Mouse (Mus musculus) gastrocnemius, adult 2 months (tissue): ENCODE results near the gene Igfbp7. TPM values are rescaled to one million over a fixed set of nuclear protein-coding genes. Genes with fewer than 3 reads are reported as not detected.

Source experiments
- DNase-seq: peaks from one replicate; pipeline ENCODE4 v3.0.0; 2022
- H3K27ac ChIP-seq: fragments of 200-600 bp; 2 replicates; pipeline ENCODE4 v1.8.1; 2022; ENCODE audit warnings: mild to moderate bottlenecking
- H3K4me3 ChIP-seq: fragments of 200-600 bp; 2 replicates; pipeline ENCODE4 v1.8.1; 2022; ENCODE audit warnings: mild to moderate bottlenecking, moderate library complexity
- CTCF ChIP-seq: fragments of 200-600 bp; IDR thresholded peaks from 2 replicates; pipeline ENCODE4 v1.8.1; 2022; ENCODE audit warnings: antibody characterized with exemption, mild to moderate bottlenecking, moderate library complexity
- intact Hi-C: fragments of 180-260 bp; cut with DNase I; formaldehyde crosslinking; loops from one replicate; pipeline ENCODE4 v1.15.1; 2025
- total RNA-seq, 2 experiments: library from RNA; stranded (reverse); gene quantifications; 2 replicates each; pipeline ENCODE4 v1.2.3; 2021

The Igfbp7 gene
- total RNA-seq, 2 experiments from 2014 or later, result 63.6 to 92.5 TPM

DNA sequence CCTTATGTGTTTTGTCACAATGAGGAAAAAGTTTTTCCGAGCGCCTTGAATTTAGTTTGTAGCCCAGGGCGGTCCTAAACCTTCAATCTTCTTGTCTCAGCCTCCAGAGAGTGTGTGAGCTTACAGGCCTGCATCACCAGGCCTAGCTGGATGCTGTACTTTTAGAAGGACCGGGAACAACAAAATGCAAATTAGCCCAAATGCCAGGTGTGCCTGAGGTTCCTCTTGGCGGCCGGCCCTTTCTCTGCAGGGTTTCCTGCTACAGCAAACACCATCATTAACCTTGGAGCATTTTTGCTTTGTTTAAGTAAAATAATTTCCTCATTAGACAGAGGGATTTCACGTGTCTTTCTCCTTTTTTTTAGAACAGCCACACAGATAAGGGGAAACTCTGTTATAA, 39.6 kb downstream of the Igfbp7 start:
- peak overlapping the region; percentile 73 for H3K27ac ChIP-seq
- H3K4me3 ChIP-seq, result no peak overlapping the region
- no peak for TF ChIP-seq CTCF
- intact Hi-C loops, result no loop called here
- no peak for DNase-seq

DNA sequence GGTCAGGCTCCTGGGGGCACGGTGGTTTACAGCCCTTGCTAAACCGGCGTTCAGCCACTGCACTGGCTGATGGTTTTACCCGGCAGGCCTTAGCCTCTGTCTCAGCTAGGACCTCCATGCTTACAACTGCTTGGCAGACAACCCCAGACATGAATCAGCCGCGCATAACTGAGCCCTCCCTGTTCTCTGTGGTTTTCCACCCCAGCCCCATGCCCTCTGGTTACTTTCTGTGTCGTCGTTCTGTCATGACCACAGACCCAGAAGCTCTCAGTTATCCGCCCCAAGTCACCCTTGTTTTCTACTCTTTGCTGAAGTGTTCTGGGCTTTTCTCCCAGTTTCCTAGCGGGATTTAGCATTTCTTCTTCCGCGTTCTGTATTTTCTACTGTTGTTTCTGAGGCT, 40.2 kb downstream of the Igfbp7 start:
- TF ChIP-seq CTCF, result no peak
- DNase-seq, result peak; percentile 41
- intact Hi-C loops, result no loop called here
- H3K27ac ChIP-seq, result peak overlapping the region; percentile 73
- no peak overlapping the region; the same call in 1 of the 2 replicates for H3K4me3 ChIP-seq

DNA sequence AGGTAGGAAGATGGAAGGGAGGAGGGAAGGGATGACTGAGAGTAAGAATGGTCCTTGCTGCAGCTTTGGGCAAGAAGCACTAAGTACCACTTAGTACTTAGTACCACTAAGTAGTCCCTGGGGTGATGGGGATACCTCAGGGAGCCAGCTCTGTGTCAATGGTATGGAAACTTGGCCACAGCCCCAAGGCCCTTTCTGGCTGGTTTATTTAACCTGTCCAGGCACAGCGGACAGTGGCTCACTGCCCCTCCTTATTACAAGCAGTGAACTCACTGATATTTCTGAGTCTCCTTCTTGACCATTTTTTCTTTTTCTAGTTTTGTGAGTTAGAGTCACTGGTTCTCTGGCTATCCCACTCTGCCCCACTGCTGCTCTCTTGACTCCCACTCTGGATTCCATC, 40.7 kb downstream of the Igfbp7 start:
- no peak for DNase-seq
- TF ChIP-seq CTCF, result no peak
- H3K27ac ChIP-seq, result peak overlapping the region; percentile 73
- intact Hi-C loops, result no loop called here
- no peak overlapping the region for H3K4me3 ChIP-seq

DNA sequence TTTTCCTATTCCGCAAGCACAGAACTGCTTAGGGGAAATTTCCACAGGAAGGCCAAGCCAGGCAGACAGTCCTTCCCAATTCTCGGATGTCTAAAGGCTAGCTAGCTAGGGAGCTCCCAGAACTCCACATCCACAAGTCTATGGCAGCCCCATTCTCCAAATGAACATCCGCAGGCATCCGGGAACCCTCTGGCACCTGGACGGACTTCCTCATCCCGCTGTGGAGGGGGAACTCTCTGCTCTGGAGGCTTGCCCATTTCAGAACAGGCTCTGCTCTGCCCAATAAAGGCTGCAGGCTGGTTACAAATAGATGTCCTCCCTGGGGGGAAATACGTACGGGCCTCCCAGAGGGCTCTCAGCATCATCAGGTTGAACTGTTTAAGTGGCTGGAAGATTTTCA, 41.5 kb downstream of the Igfbp7 start:
- Histone ChIP-seq H3K4me3 (no peak overlapping the region), H3K27ac (peak overlapping the region; percentile 73)
- TF ChIP-seq CTCF, result no peak
- DNase-seq, result no peak
- intact Hi-C loops, result no loop called here

DNA sequence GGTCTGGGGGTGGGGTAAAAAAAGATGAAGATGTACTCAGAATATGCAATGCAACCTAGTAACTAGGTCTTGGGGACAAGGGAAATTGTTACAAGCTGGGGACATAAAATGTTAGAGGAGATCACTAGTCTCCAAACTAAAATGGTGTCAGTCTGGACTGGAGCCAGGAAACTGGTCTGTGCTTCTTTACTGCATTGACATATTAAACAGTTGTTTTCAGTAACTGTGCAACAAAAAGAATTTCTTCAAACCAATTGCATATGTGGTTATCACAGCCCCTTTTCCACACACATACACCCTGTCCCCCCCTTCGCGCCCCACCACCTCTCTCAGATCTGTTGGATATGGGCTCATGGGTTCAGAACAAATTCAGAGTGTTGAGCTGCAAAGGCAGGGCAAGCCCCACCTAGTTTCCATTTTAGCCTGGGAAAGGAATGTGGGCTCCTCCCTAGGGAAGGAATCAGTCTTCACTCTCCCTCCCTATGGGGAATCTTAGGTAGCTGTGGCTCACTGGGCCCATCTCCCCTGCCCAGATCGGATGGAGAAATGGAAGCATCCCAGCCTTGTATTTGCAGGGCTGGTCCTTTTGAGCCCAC, 43.3 kb downstream of the Igfbp7 start:
- no peak for TF ChIP-seq CTCF
- Histone ChIP-seq H3K27ac (peak overlapping the region; percentile 75), H3K4me3 (no peak overlapping the region)
- no peak for DNase-seq
- intact Hi-C loops, result no loop called here

DNA sequence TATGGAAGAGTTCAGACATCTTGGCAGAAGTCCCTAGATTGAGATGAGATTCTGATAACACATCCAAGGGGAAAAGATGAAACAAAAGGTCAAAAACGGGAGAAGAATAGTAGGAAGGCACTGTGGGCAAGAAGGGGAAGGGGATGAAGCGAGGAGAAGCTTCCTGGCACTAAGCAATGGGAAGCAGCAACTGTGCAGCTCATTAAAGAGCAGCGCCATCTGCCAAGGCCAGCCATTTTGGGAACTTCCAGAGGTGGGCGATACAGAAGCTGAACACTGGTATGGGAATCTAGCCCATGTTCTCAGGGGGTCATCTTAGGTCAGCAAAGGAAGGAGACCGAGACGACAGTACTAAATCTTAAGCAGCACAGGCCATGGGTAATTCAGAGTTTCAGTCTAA, 44.2 kb downstream of the Igfbp7 start:
- TF ChIP-seq CTCF, result no peak
- no peak for DNase-seq
- H3K27ac ChIP-seq, result peak overlapping the region; percentile 75
- intact Hi-C loops, result no loop called here
- no peak overlapping the region for H3K4me3 ChIP-seq

DNA sequence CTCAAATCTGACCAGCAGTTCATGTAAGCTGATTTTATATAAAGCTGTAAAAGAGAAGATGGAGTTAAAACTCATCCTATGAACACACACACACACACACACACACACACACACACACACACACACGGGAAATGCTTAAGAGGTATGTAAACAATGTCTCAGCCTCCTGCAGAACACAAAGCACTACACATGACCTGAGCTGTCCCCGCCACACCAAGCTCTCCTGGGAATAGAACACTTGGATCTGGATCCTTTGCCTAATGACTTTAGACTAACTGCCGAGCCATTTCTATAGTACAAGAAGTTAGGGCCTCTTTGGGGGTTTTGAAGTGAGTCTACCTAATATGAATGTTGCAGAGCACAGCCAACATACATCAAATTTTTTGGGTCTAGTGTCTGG, 45.7 kb downstream of the Igfbp7 start:
- DNase-seq, result no peak
- TF ChIP-seq CTCF, result no peak
- Histone ChIP-seq H3K4me3 (no peak overlapping the region), H3K27ac (peak overlapping the region; percentile 75)
- intact Hi-C loops, result no loop called here

DNA sequence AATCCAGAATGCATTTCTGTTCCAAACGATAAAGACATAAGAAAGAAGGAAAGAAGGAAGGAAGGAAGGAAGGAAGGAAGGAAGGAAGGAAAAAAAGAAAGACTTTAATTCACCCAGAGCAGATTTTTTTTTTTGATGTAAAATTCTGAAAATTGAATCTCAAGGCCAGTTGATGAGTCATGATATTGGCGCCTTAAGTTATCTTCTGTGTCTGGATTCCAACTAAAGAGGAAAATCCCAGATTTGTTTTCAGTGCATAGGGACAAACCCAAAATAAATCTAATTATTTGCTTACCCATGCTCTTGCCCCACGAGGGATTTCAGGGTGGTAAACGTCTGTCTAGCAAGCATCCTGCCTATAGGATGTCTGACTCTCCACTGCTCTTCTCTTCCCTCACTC, 46.8 kb downstream of the Igfbp7 start:
- peak overlapping the region; percentile 88 for H3K27ac ChIP-seq
- DNase-seq, result no peak
- intact Hi-C loops, result no loop called here
- TF ChIP-seq CTCF, result no peak
- H3K4me3 ChIP-seq, result no peak overlapping the region

DNA sequence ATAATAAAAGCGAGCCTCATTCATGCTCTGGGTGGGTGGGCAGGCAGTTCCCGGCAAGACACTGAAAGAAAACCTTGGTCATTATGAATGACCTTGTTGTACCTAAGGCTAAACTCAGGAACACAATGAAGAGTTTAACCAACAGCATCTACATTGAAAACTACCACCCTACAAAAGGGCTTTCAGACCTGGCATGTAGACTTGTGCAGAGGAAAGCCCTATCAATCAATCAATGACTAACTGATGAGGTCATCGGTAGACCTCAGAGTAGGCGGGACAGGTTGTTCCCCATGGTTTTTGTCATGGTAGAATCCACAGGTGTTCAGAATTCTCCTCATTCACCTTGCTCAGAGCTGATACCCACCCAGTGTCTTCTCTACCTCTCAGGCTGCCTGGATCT, 47.9 kb downstream of the Igfbp7 start:
- Histone ChIP-seq H3K27ac (peak overlapping the region; percentile 88), H3K4me3 (no peak overlapping the region)
- no peak for TF ChIP-seq CTCF
- DNase-seq, result no peak
- intact Hi-C loops, result no loop called here

DNA sequence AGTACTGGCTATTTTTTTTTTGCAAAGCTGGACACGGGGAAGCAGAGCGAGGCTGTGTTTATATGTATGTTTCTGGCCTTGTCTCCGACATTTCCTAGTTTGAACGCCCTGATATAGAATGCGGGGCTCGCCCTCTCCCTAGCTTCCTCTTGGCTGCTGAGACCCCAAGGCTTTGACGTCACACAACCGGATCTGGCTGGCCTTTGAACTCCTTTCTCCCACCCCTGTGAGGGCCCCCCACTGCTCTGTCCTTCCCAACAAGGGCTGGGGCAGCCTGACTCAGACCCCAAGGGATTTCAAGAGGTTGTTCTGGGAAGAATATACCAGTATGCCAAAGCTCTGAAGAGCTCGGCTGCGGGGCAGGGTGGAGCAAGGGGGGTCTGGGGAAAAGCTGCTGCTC, 49.5 kb downstream of the Igfbp7 start:
- intact Hi-C loops, result no loop called here
- Histone ChIP-seq H3K4me3 (peak overlapping the region; percentile 81), H3K27ac (peak overlapping the region; percentile 88)
- TF ChIP-seq CTCF, result no peak
- DNase-seq, result peak; percentile 63

DNA sequence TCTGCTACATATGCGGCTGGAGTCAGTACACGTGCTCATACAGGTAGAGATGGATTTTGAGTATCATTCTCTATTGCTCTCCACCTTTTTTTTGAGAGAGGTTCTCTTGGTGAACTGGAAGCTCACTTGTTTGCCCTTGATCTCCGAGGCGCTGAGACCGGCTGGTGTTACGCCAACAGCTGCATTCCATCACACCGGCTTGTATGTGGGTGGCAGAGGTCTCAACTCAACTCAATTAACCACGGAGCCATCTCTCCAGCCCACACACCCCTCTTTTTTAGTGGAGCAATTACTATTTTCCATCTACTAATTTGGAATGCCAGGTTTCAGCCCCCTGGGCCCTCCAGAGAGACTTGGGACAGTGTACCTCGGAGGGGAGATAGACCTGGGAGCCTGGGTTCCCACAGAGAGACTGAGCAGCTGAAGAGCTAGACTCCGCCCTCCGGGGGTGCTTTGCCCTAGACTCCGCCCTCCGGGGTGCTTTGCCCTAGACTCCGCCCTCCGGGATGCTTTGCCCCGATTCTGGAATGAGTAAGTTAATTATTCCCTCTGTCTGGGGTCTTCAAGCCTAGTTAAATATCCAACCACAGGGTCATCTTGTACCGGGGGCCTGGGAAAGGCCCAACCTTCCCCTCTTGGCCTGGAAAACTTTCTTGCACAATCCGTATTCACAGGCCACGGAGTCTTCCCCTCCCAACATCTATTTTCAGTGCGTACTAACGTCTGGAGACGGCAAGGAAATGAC, 50.3 kb downstream of the Igfbp7 start:
- TF ChIP-seq CTCF, result no peak
- intact Hi-C loops, result no loop called here

DNA sequence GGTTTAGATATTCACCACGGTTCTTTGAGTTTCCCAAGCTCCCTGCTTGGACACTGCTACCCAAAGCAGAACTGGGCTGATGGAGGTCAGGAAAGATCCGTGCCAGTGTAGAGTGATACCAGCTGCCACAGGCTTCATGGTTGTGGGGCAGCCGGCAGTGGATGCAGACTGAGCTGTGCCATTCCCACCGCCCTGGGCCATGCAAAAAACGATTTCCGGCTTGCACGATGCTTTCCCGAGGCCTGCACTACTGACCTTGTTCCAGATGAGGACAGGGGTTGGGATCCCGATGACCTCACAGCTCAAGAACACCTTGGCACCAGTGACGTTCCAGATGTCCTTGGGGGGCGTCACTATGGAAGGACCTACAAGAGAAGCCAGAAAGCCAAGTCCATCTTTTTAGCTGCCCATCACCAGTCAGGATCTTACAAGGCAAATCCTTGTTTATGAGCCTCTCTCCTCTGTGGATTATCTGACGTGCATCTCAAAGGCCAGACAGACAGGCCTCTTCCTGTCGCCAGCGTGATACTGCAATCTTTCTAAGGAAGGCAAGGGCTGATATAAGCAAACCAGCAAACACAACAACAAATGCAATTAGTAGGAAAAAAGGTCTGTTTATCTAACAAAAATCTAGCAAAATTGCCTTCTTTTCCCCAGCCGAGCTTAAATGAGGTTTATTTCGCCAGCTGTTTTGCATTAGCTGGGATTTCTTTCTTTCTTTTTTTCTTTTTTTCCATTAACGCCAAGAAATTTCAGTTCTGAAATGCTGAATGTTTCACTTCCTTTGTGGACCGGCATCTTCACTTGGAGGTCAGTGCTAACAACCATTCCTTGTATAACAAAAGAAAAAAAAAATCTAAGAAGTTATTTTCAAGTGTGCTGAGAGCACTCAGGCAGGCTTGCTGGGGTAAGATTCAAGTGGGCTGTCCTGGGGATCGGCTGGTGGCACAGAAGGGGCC, 52.3 kb downstream of the Igfbp7 start:
- Histone ChIP-seq H3K4me3 (no peak overlapping the region), H3K27ac (peak overlapping the region; percentile 88)
- DNase-seq, result no peak
- no peak for TF ChIP-seq CTCF
- intact Hi-C loops, result loop anchor here (2.0 kb wide), 1 partner anchor 109 kb away; no protein-coding TSS in a partner anchor

More for the DNA sequence above, 50.3 kb downstream of the Igfbp7 start:
- peak; percentile 87 for DNase-seq
- Histone ChIP-seq H3K27ac (peak overlapping the region; percentile 88), H3K4me3 (peak overlapping the region; percentile 81)

DNA sequence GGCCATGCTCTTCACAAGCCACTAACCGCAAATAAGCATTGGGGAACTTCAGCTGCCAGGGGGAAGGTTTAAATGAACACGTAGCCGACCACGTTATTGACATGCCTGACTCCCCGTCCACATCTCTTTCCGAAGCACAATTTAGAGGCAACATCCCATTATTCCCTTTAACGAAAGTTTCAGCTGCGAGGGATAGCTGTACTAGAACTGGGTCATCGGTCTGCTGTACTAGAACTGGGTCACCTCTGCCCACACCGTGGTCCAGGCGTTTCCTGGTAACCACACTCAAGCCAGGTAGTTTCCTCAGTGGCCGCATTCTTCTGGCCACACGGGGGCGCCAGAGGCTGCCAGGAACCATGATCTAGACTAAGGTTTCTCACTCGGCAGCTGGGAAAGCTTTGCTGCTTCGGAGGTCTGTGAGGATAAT, 53.5 kb downstream of the Igfbp7 start:
- Histone ChIP-seq H3K4me3 (peak overlapping the region; percentile 54), H3K27ac (peak overlapping the region; percentile 88)
- intact Hi-C loops, result loop anchor here (1.0 to 2.0 kb wide), 2 partner anchors 49 to 110 kb away; no protein-coding TSS in a partner anchor
- peak; percentile 88 for DNase-seq
- TF ChIP-seq CTCF, result no peak; the same call in 1 of the 2 replicates
